Mouse (Mus musculus): ENCODE data around the gene Timm9. TPM values are rescaled to one million over a fixed set of nuclear protein-coding genes. Genes with fewer than 3 reads are reported as not detected.
"Not testable (repeated sequence)": the region's sequence is repeated elsewhere in the genome, so short reads cannot be mapped to it uniquely, and the experiment has no call there.

Timm9 gene
- total RNA-seq, 2 experiments from 2014 or later: 67.0 to 67.2 TPM

DNA sequence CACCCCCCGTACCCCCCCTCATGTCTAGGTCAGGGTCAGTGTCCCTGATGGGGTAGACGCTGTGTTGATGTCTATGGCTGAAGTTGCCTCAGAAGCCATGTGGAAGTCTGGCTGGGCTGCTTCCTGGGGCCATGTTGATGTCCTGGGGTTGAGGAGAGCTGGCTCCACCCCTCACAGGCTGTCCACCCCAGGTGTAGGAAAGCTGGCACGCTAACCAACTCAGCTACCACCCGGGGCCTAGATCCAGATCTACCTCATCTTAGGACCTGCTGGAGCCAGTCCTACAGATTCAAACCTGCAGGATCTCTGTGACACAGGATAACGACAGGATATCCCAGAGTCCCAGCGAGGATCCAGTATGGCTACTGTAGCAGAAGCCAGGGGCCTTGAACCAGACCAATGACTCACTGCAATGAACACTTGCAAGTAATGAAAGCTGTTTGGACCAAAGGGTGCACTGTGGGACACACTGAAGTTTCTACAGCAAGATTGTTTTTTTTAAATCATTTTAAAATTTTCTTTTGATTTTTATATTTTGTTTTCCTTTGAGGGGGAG lies 29.2 kb downstream of the Timm9 start:
- DNase-seq (ENCODE audit: low spot score in 2 of 2): no peak

DNA sequence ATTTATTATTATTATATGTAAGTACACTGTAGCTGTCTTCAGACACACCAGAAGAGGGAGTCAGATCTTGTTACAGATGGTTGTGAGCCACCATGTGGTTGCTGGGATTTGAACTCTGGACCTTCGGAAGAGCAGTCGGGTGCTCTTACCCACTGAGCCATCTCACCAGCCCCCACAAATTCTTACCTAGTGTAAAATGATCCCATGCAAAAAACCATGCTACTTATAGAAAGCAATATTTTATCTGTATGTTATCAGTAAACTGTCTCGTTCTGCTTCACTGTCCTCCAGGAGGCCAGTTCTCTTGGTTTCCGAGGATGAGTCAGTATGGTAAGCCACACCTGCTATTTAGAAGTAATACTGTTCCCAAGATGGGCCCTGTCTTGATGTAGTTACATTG lies 32.2 kb downstream of the Timm9 start:
- not testable (repeated sequence) for DNase-seq (ENCODE audit: low spot score in 2 of 2)

DNA sequence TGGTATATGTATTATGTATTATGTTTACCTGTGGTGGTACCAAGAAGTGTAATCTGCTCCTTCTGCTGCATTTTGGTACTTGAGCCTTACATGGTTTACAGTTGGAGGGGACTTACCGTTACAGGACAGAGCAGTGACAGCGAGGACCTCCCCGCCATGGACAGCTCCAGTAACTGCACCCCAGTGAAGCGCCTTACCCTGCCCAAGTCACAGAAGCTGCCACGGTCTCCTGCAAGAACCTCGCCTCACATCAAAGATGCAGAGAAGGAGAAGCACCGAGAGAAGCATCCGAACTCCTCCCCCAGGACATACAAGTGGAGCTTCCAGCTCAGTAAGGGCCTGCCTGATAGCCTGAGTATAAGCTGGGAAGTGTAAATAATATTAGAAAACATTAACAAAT lies 50.2 kb downstream of the Timm9 start:
- DNase-seq (ENCODE audit: low spot score in 2 of 2): no peak

Other genes with a start within 250 kb of the Timm9 start
- 100 to 1,000 TPM; 168 to 172 TPM for gene Actr10, start 198.8 kb downstream of the Timm9 start, total RNA-seq (2021)
- gene Psma3, start 162.1 kb downstream of the Timm9 start, total RNA-seq (2021): 100 to 1,000 TPM; 232 TPM
- 10 to 100 TPM; 32.6 to 35.8 TPM for gene Arid4a, start 120.7 kb downstream of the Timm9 start, total RNA-seq (2021)
- not detected for gene Tomm20l, start 25.3 kb downstream of the Timm9 start, total RNA-seq (2021)
- 1 to 10 TPM; 5.2 to 6.9 TPM for gene 2700049A03Rik, start 164 bp upstream of the Timm9 start, total RNA-seq (2021)
- 10 to 100 TPM; 12.7 to 15.1 TPM for gene Dact1, start 173.2 kb upstream of the Timm9 start, total RNA-seq (2021)